Mouse (Mus musculus) intestine, embryonic 14.5 days (tissue): ENCODE results near the gene Rps26. TPM values are rescaled to one million over a fixed set of nuclear protein-coding genes. Genes with fewer than 3 reads are reported as not detected.
A peak's percentile ranks its signal among the peaks of the same experiment; 100 is the strongest.

ENCODE experiments used
- ATAC-seq: fragments of 200-750 bp; cut with Nextera tagmentation; replicated peaks from 2 replicates; pipeline ENCODE4 v1.8.0; 2017; ENCODE audit warnings: low read depth, moderate number of reproducible peaks, moderate TSS enrichment, moderate library complexity; ENCODE audit not compliant: low FRiP score, low TSS enrichment
- DNase-seq: peaks from one replicate; pipeline ENCODE4 v3.0.0-alpha.2; 2018; ENCODE audit warnings: low spot score
- H3K27ac ChIP-seq: fragments of 300-500 bp; sonication (generic); 2 replicates; pipeline ENCODE4 v1.5.1; 2014; ENCODE audit warnings: low read depth, mild to moderate bottlenecking, control low read depth
- H3K27me3 ChIP-seq: fragments of 300-500 bp; sonication (generic); replicated peaks from 2 replicates; pipeline ENCODE4 v1.6.1; 2014; ENCODE audit warnings: low read length, control low read depth; ENCODE audit not compliant: control insufficient read depth, insufficient read depth
- H3K36me3 ChIP-seq: fragments of 300-500 bp; sonication (generic); 2 replicates; pipeline ENCODE4 v1.6.1; 2014; ENCODE audit warnings: low read length, control low read depth; ENCODE audit not compliant: control insufficient read depth, insufficient read depth
- H3K4me1 ChIP-seq: fragments of 300-500 bp; sonication (generic); replicated peaks from 2 replicates; pipeline ENCODE4 v1.6.1; 2014; ENCODE audit warnings: low read length, control low read depth, mixed read lengths; ENCODE audit not compliant: control insufficient read depth, insufficient read depth
- H3K4me2 ChIP-seq: fragments of 300-500 bp; sonication (generic); 2 replicates; pipeline ENCODE4 v1.6.1; 2014; ENCODE audit warnings: low read length
- H3K4me3 ChIP-seq: fragments of 300-500 bp; sonication (generic); 2 replicates; pipeline ENCODE4 v1.5.1; 2014; ENCODE audit warnings: low read depth, low read length, control low read depth, mixed read lengths
- H3K9ac ChIP-seq: fragments of 300-500 bp; sonication (generic); 2 replicates; pipeline ENCODE4 v1.6.1; 2014; ENCODE audit warnings: mild to moderate bottlenecking, low read length
- H3K9me3 ChIP-seq: fragments of 300-500 bp; sonication (generic); 2 replicates; pipeline ENCODE4 v1.6.1; 2016; ENCODE audit warnings: low read length, control low read depth; ENCODE audit not compliant: control insufficient read depth
- WGBS: fragments of 180-500 bp; shearing (Covaris S2); extraction: QIAGEN DNeasy Blood & Tissue Kit; methylation state at CpG from one replicate; pipeline ENCODE4 v1.1.7; 2014; 5-methylcytosine and 5-hydroxymethylcytosine counted together
- polyA plus RNA-seq: library from polyadenylated mRNA; unstranded; fragments of >200 nt; fragmentation: Nextera tagmentation; extraction: Ambion mirVana; gene quantifications from 2 replicates; pipeline ENCODE4 v1.2.1, GENCODE M21; 2014

Rps26 gene
- polyA plus RNA-seq, 1 experiment from 2014 or later = 1,163 TPM

GRCm38 (mm10) chr10:128646139-128647089, 19.9 kb upstream of the Rps26 start:
- Histone ChIP-seq H3K27me3 (no peaks in the 10 kb centered on the region; the same call in 1 of the 2 replicates), H3K9ac (peak overlapping the region; percentile 18; the same call in 1 of the 2 replicates), H3K4me3 (peak overlapping the region; percentile 27), H3K36me3 (no peaks in the 10 kb centered on the region), H3K4me2 (peak overlapping the region; percentile 69), H3K4me1 (peaks cover 15% of the 10 kb centered on the region), H3K27ac (peak overlapping the region; percentile 27; the same call in 1 of the 2 replicates), H3K9me3 (no peaks in the 10 kb centered on the region)
- DNase-seq (peak; percentile 65), ATAC-seq (peak; percentile 63)
- WGBS = 12% methylated on average over 10 of the region's 13 CpGs

DNA sequence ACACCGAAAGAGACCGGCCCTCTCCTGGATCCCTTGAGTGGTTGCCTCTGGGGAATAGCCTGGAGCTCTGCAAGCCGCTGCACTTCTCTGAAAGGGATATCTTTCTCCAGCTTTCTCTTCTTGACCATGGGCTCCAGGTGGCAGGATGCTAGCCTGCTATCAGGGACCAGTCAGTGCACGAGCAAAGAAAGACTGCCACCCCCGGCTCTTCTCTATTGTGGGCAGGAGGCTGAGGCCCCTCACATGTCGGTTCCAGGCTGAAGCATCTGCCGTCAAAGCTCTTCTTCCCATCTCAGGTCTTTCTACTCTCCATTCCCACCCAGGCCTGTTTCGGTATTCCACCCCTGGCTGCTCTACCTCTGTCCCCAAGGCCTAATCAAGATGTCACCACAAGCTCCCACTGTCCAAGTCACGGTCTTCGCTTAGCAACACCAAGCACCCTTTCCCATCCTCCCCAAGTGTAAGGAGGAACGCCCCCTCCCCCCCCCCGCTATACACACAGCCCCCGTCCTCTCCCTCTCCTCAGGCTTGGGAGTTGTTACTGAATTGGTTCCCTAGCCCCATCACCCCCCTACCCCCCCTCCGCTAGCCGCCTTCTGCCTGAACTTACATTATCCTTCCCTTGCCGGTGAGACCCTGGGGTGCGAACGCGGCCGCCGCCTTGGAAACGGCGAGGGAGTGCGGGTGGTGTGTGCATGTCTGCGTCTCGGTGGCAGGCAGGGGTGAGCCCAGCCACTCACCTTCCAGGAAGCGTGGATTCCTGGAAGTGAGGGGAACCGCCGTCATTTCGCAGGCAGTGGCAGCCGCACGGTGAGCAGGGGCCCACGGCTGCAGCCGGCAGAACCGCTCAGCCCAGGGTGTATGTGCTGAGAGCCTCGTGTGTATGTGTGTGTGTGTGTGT, 18.8 kb upstream of the Rps26 start, which contains the start of gene Ikzf4:
Gene Ikzf4, minus strand, starts transcription at position 881 of the 901 bp plus-strand sequence.
- Histone ChIP-seq H3K36me3 (no peaks in the 10 kb centered on the region), H3K9me3 (no peaks in the 10 kb centered on the region), H3K4me2 (peak within 1 kb of the TSS; percentile 69), H3K9ac (peak within 1 kb of the TSS; percentile 45), H3K4me3 (peak within 1 kb of the TSS; percentile 48), H3K4me1 (peaks cover 15% of the 10 kb centered on the region), H3K27me3 (no peaks in the 10 kb centered on the region; the same call in 1 of the 2 replicates), H3K27ac (peak within 1 kb of the TSS; percentile 33; the same call in 1 of the 2 replicates)
- DNase-seq = peak; percentile 75
- 7% methylated on average over 36 of the region's 36 CpGs for WGBS
- ATAC-seq = peak; percentile 74

DNA sequence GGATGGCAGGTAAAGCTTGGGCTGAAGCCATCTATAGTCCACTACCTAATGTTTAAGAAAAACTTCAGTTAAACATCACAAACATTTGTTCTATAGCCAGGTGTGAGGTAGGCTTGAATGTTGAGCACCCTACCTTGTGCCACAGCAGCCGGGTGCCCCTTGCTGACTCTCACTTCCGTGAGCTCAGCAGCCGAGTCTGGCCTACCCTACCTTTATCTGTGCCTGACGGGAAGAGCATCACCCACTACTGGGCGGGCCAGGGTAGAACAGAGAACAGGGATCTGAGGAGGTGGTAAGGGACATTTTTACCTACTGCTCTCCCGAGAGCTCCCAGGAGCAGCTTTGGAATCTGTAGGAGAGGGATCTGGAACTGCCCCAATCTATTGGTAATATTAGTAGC, 16.2 kb upstream of the Rps26 start:
- H3K9ac ChIP-seq = no peak overlapping the region
- H3K9me3 ChIP-seq = no peaks in the 10 kb centered on the region
- WGBS = 88% methylated on average over 6 of the region's 6 CpGs
- ATAC-seq (no peak), DNase-seq (no peak)
- H3K4me2 ChIP-seq = no peak overlapping the region
- H3K27me3 ChIP-seq = no peaks in the 10 kb centered on the region; the same call in 1 of the 2 replicates
- H3K36me3 ChIP-seq = peaks cover 7% of the 10 kb centered on the region; the same call in 1 of the 2 replicates
- H3K27ac ChIP-seq = no peak overlapping the region
- H3K4me3 ChIP-seq = no peak overlapping the region
- H3K4me1 ChIP-seq = peaks cover 15% of the 10 kb centered on the region

DNA sequence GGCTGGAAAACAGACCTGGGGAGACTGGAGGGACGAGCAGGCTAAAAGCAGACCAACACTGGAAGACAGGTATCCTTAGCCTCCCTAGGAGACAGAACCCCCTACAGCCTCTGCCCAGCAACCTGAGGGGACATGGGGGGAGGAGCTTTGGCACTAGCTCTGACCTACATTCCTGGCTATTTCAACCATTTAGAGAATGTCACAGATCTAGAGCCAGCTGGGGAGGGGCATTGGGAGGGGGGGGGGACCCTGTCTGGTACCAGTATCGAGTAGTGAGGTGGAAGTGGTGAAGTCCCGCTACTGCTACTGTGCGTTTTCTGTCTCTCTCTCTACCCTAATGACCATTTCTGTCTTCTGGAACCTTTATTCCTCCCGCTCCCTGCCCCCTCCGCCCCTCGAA, 15.3 kb upstream of the Rps26 start:
- Histone ChIP-seq H3K27ac (no peak overlapping the region), H3K9me3 (no peaks in the 10 kb centered on the region), H3K36me3 (peaks cover 7% of the 10 kb centered on the region; the same call in 1 of the 2 replicates), H3K4me3 (no peak overlapping the region), H3K4me1 (peaks cover 12% of the 10 kb centered on the region), H3K4me2 (no peak overlapping the region), H3K27me3 (no peaks in the 10 kb centered on the region; the same call in 1 of the 2 replicates), H3K9ac (no peak overlapping the region)
- WGBS = 75% methylated on average over 7 of the region's 7 CpGs
- ATAC-seq (no peak), DNase-seq (no peak)

DNA sequence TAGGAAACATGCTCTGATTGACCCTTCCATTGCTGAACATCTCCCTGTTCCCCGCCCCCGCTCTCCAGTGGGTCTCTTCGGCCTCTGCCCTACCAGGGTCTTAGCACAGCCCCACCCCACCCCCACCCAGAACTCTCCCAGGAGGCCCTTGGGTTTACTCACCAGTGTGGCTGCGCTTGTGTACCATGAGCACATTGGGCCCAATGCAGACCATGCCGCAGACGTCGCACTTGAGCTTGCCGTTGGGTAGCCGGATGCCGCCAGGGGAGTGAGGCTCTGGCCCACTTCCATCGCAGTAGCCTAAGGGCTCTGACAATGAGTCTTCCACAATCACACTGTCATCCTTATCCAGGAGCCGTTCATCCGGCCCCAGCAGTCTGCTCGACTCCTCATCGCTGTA, 14.3 kb upstream of the Rps26 start:
- H3K27ac ChIP-seq = no peak overlapping the region
- H3K4me3 ChIP-seq = no peak overlapping the region
- ATAC-seq (no peak), DNase-seq (no peak)
- no peaks in the 10 kb centered on the region; the same call in 1 of the 2 replicates for H3K27me3 ChIP-seq
- peaks cover 7% of the 10 kb centered on the region; the same call in 1 of the 2 replicates for H3K36me3 ChIP-seq
- peaks cover 5% of the 10 kb centered on the region; the same call in 1 of the 2 replicates for H3K4me1 ChIP-seq
- no peak overlapping the region for H3K9ac ChIP-seq
- no peak overlapping the region for H3K4me2 ChIP-seq
- no peaks in the 10 kb centered on the region for H3K9me3 ChIP-seq
- 91% methylated on average over 15 of the region's 15 CpGs for WGBS

DNA sequence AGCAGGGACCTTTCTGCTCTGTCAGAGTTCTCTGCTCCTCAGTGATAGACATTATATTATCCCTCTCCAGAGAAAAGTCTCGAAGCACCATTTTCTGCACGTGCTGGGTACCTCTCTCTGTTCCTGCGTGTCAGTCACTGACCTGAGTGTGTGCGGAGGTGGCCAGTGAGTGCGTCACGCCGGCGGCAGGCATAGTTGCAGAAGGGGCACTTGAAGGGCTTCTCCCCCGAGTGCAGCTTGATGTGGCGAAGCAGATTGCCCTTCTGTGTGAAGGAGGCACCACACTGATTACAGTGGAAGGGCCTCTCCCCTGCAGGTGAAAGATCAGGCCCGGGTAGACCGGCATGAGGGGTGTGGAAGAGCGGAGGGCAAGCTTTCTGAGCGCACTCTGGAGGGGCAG, 13.5 kb upstream of the Rps26 start:
- DNase-seq (no peak), ATAC-seq (no peak)
- Histone ChIP-seq H3K9ac (no peak overlapping the region), H3K9me3 (no peaks in the 10 kb centered on the region), H3K36me3 (peaks cover 7% of the 10 kb centered on the region; the same call in 1 of the 2 replicates), H3K4me1 (peaks cover 2% of the 10 kb centered on the region; the same call in 1 of the 2 replicates), H3K27me3 (no peaks in the 10 kb centered on the region; the same call in 1 of the 2 replicates), H3K4me2 (no peak overlapping the region), H3K27ac (no peak overlapping the region), H3K4me3 (no peak overlapping the region)
- 88% methylated on average over 14 of the region's 14 CpGs for WGBS

DNA sequence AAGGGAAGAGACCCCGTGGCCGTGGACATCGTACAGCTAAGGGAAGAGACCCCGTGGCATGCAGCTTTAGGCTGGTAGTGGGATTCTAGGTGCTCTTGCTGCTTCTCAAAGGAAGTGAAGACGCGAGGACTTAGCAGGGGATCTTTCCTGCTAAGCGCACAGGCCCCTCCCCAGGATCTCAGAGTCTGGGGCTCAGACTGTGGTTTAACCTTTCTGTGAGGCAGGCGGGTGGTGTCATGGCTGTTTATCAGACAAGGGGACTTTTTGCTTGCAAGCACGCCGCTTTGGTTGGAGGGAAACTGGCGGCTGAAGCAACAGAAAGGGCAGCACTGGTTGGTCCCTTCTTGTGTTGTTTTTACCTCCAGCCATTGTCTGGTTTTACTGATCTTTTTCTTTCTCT, 10.5 kb upstream of the Rps26 start:
- Histone ChIP-seq H3K4me1 (no peaks in the 10 kb centered on the region), H3K36me3 (peaks cover 15% of the 10 kb centered on the region; the same call in 1 of the 2 replicates), H3K9me3 (no peaks in the 10 kb centered on the region), H3K4me3 (no peak overlapping the region), H3K9ac (no peak overlapping the region), H3K27ac (no peak overlapping the region), H3K27me3 (no peaks in the 10 kb centered on the region), H3K4me2 (no peak overlapping the region)
- WGBS = 24% methylated on average over 11 of the region's 11 CpGs
- no peak for ATAC-seq
- no peak for DNase-seq

GRCm38 (mm10) chr10:128636561-128636960, 10.0 kb upstream of the Rps26 start:
- Histone ChIP-seq H3K36me3 (peaks cover 15% of the 10 kb centered on the region; the same call in 1 of the 2 replicates), H3K27ac (no peak overlapping the region), H3K4me2 (no peak overlapping the region), H3K4me1 (no peaks in the 10 kb centered on the region), H3K27me3 (no peaks in the 10 kb centered on the region), H3K4me3 (no peak overlapping the region), H3K9ac (no peak overlapping the region), H3K9me3 (no peaks in the 10 kb centered on the region)
- 64% methylated on average over 6 of the region's 6 CpGs for WGBS
- DNase-seq = no peak
- no peak for ATAC-seq
